Mouse (Mus musculus): ENCODE measurements around the gene Cd3d. TPM values are rescaled to one million over a fixed set of nuclear protein-coding genes. Genes with fewer than 3 reads are reported as not detected.

The Cd3d gene
- polyA plus RNA-seq, 1 experiment from 2014 or later: not detected

- Histone ChIP-seq H3K4me2 (no peak overlapping the region), H3K9ac (no peak overlapping the region), H3K36me3 (no peaks in the 10 kb centered on the region), H3K9me3 (replicated peaks) (no peaks in the 10 kb centered on the region), H3K27ac (no peak overlapping the region), H3K27me3 (peaks cover 32% of the 10 kb centered on the region), H3K4me1 (no peaks in the 10 kb centered on the region), H3K4me3 (replicated peaks) (no peak overlapping the region)
- ATAC-seq (replicated peaks; ENCODE audit: low FRiP score): no peak
- 81% methylated on average over 7 of the region's 7 CpGs for WGBS
Measured at GRCm38 (mm10) chr9:44979806-44980205, 1.8 kb upstream of the Cd3d start.

GRCm38 (mm10) chr9:44980242-44980641 lies 1.3 kb upstream of the Cd3d start, which contains the start of gene Cd3g:
Cd3g (minus strand) TSS chr9:44980431.
- no peaks in the 10 kb centered on the region for H3K9me3 ChIP-seq (replicated peaks)
- H3K4me3 ChIP-seq (replicated peaks): no peak within 1 kb of the TSS
- ATAC-seq (replicated peaks; ENCODE audit: low FRiP score): no peak
- 68% methylated on average over 3 of the region's 3 CpGs for WGBS
- no peak within 1 kb of the TSS for H3K9ac ChIP-seq
- H3K4me2 ChIP-seq: no peak within 1 kb of the TSS
- no peak within 1 kb of the TSS for H3K27ac ChIP-seq
- no peaks in the 10 kb centered on the region for H3K4me1 ChIP-seq
- peaks cover 27% of the 10 kb centered on the region for H3K27me3 ChIP-seq
- H3K36me3 ChIP-seq: no peaks in the 10 kb centered on the region

- 85% methylated on average over 2 of the region's 2 CpGs for WGBS
- no peaks in the 10 kb centered on the region for H3K36me3 ChIP-seq
- H3K9ac ChIP-seq: no peak overlapping the region
- H3K4me3 ChIP-seq (replicated peaks): no peak overlapping the region
- no peaks in the 10 kb centered on the region for H3K9me3 ChIP-seq (replicated peaks)
- H3K27ac ChIP-seq: no peak overlapping the region
- peaks cover 23% of the 10 kb centered on the region for H3K27me3 ChIP-seq
- no peak overlapping the region for H3K4me2 ChIP-seq
- H3K4me1 ChIP-seq: no peaks in the 10 kb centered on the region
- no peak for ATAC-seq (replicated peaks; ENCODE audit: low FRiP score)
Measured at GRCm38 (mm10) chr9:44981104-44981503, 482 bp upstream of the Cd3d start.

- H3K36me3 ChIP-seq: no peaks in the 10 kb centered on the region
- no peak overlapping the region for H3K4me2 ChIP-seq
- 89% methylated on average over 8 of the region's 8 CpGs for WGBS
- no peak overlapping the region for H3K27ac ChIP-seq
- no peaks in the 10 kb centered on the region for H3K4me1 ChIP-seq
- H3K9ac ChIP-seq: no peak overlapping the region
- H3K9me3 ChIP-seq (replicated peaks): no peaks in the 10 kb centered on the region
- peaks cover 18% of the 10 kb centered on the region for H3K27me3 ChIP-seq
- ATAC-seq (replicated peaks; ENCODE audit: low FRiP score): no peak
- no peak overlapping the region for H3K4me3 ChIP-seq (replicated peaks)
Measured at GRCm38 (mm10) chr9:44982081-44982480, 495 bp downstream of the Cd3d start.

GRCm38 (mm10) chr9:44982531-44982930 lies 945 bp downstream of the Cd3d start:
- Histone ChIP-seq H3K9ac (no peak overlapping the region), H3K4me2 (no peak overlapping the region), H3K4me3 (replicated peaks) (no peak overlapping the region), H3K36me3 (no peaks in the 10 kb centered on the region), H3K4me1 (no peaks in the 10 kb centered on the region), H3K27ac (no peak overlapping the region), H3K9me3 (replicated peaks) (no peaks in the 10 kb centered on the region), H3K27me3 (peaks cover 18% of the 10 kb centered on the region)
- WGBS: 80% methylated on average over 3 of the region's 3 CpGs
- ATAC-seq (replicated peaks; ENCODE audit: low FRiP score): no peak

GRCm38 (mm10) chr9:44983001-44983400 lies 1.4 kb downstream of the Cd3d start:
- 71% methylated on average over 2 of the region's 2 CpGs for WGBS
- H3K4me2 ChIP-seq: no peak overlapping the region
- ATAC-seq (replicated peaks; ENCODE audit: low FRiP score): no peak

GRCm38 (mm10) chr9:44985721-44986161 lies 4.2 kb downstream of the Cd3d start:
- Histone ChIP-seq H3K4me2 (no peak overlapping the region), H3K36me3 (no peaks in the 10 kb centered on the region), H3K4me1 (no peaks in the 10 kb centered on the region), H3K4me3 (replicated peaks) (no peak overlapping the region), H3K9ac (no peak overlapping the region), H3K27me3 (0 out of 2 replicates have a peak, but pooled peaks cover 6% of the 10 kb centered on the region), H3K27ac (no peak overlapping the region), H3K9me3 (replicated peaks) (no peaks in the 10 kb centered on the region)
- 83% methylated on average over 3 of the region's 3 CpGs for WGBS
- no peak for ATAC-seq (replicated peaks; ENCODE audit: low FRiP score)

More at GRCm38 (mm10) chr9:44983001-44983400, 1.4 kb downstream of the Cd3d start:
- H3K36me3 ChIP-seq: no peaks in the 10 kb centered on the region
- H3K27me3 ChIP-seq: peaks cover 14% of the 10 kb centered on the region; the same call in 1 of the 2 replicates
- H3K9me3 ChIP-seq (replicated peaks): no peaks in the 10 kb centered on the region
- no peak overlapping the region for H3K9ac ChIP-seq
- no peaks in the 10 kb centered on the region for H3K4me1 ChIP-seq
- no peak overlapping the region for H3K27ac ChIP-seq
- no peak overlapping the region for H3K4me3 ChIP-seq (replicated peaks)

GRCm38 (mm10) chr9:44986242-44986781 lies 4.7 kb downstream of the Cd3d start:
- WGBS: 58% methylated on average over 14 of the region's 14 CpGs
- no peaks in the 10 kb centered on the region for H3K4me1 ChIP-seq
- no peak overlapping the region for H3K27ac ChIP-seq
- 0 out of 2 replicates have a peak, but pooled peaks cover 3% of the 10 kb centered on the region for H3K27me3 ChIP-seq
- H3K9me3 ChIP-seq (replicated peaks): no peaks in the 10 kb centered on the region
- H3K9ac ChIP-seq: no peak overlapping the region
- H3K36me3 ChIP-seq: no peaks in the 10 kb centered on the region
- no peak overlapping the region for H3K4me3 ChIP-seq (replicated peaks)
- H3K4me2 ChIP-seq: no peak overlapping the region
- ATAC-seq (replicated peaks; ENCODE audit: low FRiP score): no peak

- no peak overlapping the region for H3K4me3 ChIP-seq (replicated peaks)
- no peak overlapping the region for H3K9ac ChIP-seq
- ATAC-seq (replicated peaks; ENCODE audit: low FRiP score): no peak
- H3K27me3 ChIP-seq: 0 out of 2 replicates have a peak, but pooled peaks cover 3% of the 10 kb centered on the region
- no peaks in the 10 kb centered on the region for H3K4me1 ChIP-seq
- WGBS: 66% methylated on average over 5 of the region's 5 CpGs
- H3K27ac ChIP-seq: no peak overlapping the region
- no peaks in the 10 kb centered on the region for H3K9me3 ChIP-seq (replicated peaks)
- H3K36me3 ChIP-seq: no peaks in the 10 kb centered on the region
- no peak overlapping the region for H3K4me2 ChIP-seq
Measured at GRCm38 (mm10) chr9:44986976-44987375, 5.4 kb downstream of the Cd3d start.

- Histone ChIP-seq H3K4me3 (replicated peaks) (no peak overlapping the region), H3K27ac (no peak overlapping the region), H3K9me3 (replicated peaks) (no peaks in the 10 kb centered on the region), H3K36me3 (no peaks in the 10 kb centered on the region), H3K27me3 (peaks cover 1% of the 10 kb centered on the region; the same call in 1 of the 2 replicates), H3K4me2 (no peak overlapping the region), H3K4me1 (no peaks in the 10 kb centered on the region), H3K9ac (no peak overlapping the region)
- 83% methylated on average over 2 of the region's 2 CpGs for WGBS
- ATAC-seq (replicated peaks; ENCODE audit: low FRiP score): no peak
Measured at GRCm38 (mm10) chr9:44991821-44992220, 10.2 kb downstream of the Cd3d start.

- no peaks in the 10 kb centered on the region for H3K9me3 ChIP-seq (replicated peaks)
- no peak overlapping the region for H3K4me3 ChIP-seq (replicated peaks)
- no peaks in the 10 kb centered on the region for H3K36me3 ChIP-seq
- H3K9ac ChIP-seq: no peak overlapping the region
- ATAC-seq (replicated peaks; ENCODE audit: low FRiP score): no peak
- no peak overlapping the region for H3K4me2 ChIP-seq
- no peaks in the 10 kb centered on the region for H3K4me1 ChIP-seq
- peaks cover 4% of the 10 kb centered on the region; the same call in 1 of the 2 replicates for H3K27me3 ChIP-seq
- no peak overlapping the region for H3K27ac ChIP-seq
Measured at GRCm38 (mm10) chr9:44992271-44992670, 10.7 kb downstream of the Cd3d start.

- no peak overlapping the region for H3K9ac ChIP-seq
- no peaks in the 10 kb centered on the region for H3K9me3 ChIP-seq (replicated peaks)
- no peak overlapping the region for H3K4me2 ChIP-seq
- H3K4me3 ChIP-seq (replicated peaks): no peak overlapping the region
- no peak overlapping the region for H3K27ac ChIP-seq
- H3K27me3 ChIP-seq: peaks cover 4% of the 10 kb centered on the region; the same call in 1 of the 2 replicates
- no peaks in the 10 kb centered on the region for H3K36me3 ChIP-seq
- WGBS: 84% methylated on average over 2 of the region's 2 CpGs
- no peaks in the 10 kb centered on the region for H3K4me1 ChIP-seq
- ATAC-seq (replicated peaks; ENCODE audit: low FRiP score): no peak
Measured at GRCm38 (mm10) chr9:44993268-44993667, 11.7 kb downstream of the Cd3d start.

GRCm38 (mm10) chr9:44994962-44995361 lies 13.4 kb downstream of the Cd3d start:
- ATAC-seq (replicated peaks; ENCODE audit: low FRiP score): no peak
- H3K9me3 ChIP-seq (replicated peaks): no peaks in the 10 kb centered on the region
- no peak overlapping the region for H3K4me2 ChIP-seq
- H3K27me3 ChIP-seq: peaks cover 4% of the 10 kb centered on the region; the same call in 1 of the 2 replicates
- no peak overlapping the region for H3K27ac ChIP-seq
- H3K36me3 ChIP-seq: no peaks in the 10 kb centered on the region
- no peak overlapping the region for H3K4me3 ChIP-seq (replicated peaks)
- no peak overlapping the region for H3K9ac ChIP-seq
- peaks cover 6% of the 10 kb centered on the region; the same call in 1 of the 2 replicates for H3K4me1 ChIP-seq
- 77% methylated on average over 4 of the region's 4 CpGs for WGBS
